Mouse (Mus musculus) MEL (cell line): ENCODE data around the gene Id1. TPM values are rescaled to one million over a fixed set of nuclear protein-coding genes. Genes with fewer than 3 reads are reported as not detected.
A peak's percentile ranks its signal among the peaks of the same experiment; 100 is the strongest.

ENCODE experiments used
- DNase-seq: peaks from one replicate; pipeline ENCODE4 v3.0.0; 2011; ENCODE audit warnings: low read depth, low spot score
- H3K27ac ChIP-seq: 2 replicates; pipeline ENCODE4 v1.5.1; 2012; ENCODE audit warnings: low read depth, mild to moderate bottlenecking, control low read depth, low read length, moderate library complexity; ENCODE audit not compliant: control insufficient read depth
- H3K27me3 ChIP-seq, 2 experiments: fragments of 150-350 bp in 1 of 2; sonication (generic) in 1 of 2; 2 replicates each; pipeline ENCODE4 v1.6.1; 2012; ENCODE audit warnings: low read length in 2 of 2, mild to moderate bottlenecking in 2 of 2, improper control_type of control experiment in 1 of 2, moderate library complexity in 1 of 2; ENCODE audit not compliant: insufficient read depth in 2 of 2, control insufficient read depth in 1 of 2
- H3K36me3 ChIP-seq, 2 experiments: 2 replicates each; pipeline ENCODE4 v1.6.1; 2012 to 2014; ENCODE audit warnings: low read length in 2 of 2, improper control_type of control experiment in 1 of 2, inconsistent platforms in 1 of 2, mild to moderate bottlenecking in 1 of 2; ENCODE audit not compliant: insufficient read depth in 2 of 2, control insufficient read depth in 1 of 2
- H3K4me1 ChIP-seq, 2 experiments: fragments of 150-350 bp in 1 of 2; sonication (generic) in 1 of 2; 2 replicates each; pipeline ENCODE4 v1.6.1; 2012; ENCODE audit warnings: low read length in 2 of 2, improper control_type of control experiment in 1 of 2, mild to moderate bottlenecking in 1 of 2; ENCODE audit not compliant: insufficient read depth in 2 of 2, control insufficient read depth in 1 of 2
- H3K4me3 ChIP-seq, 2 experiments: fragments of 150-350 bp in 1 of 2; sonication (generic) in 1 of 2; 2 replicates each; pipeline ENCODE4 v1.5.1; 2012; ENCODE audit warnings: low read depth in 2 of 2, low read length in 2 of 2, mild to moderate bottlenecking in 2 of 2, moderate library complexity in 2 of 2, control low read depth in 1 of 2, improper control_type of control experiment in 1 of 2; ENCODE audit not compliant: control insufficient read depth in 1 of 2, insufficient read depth in 1 of 2
- H3K79me2 ChIP-seq: 2 replicates; pipeline ENCODE4 v1.6.1; 2012; ENCODE audit warnings: mild to moderate bottlenecking, low read length, moderate library complexity; ENCODE audit not compliant: control insufficient read depth, poor library complexity, insufficient read depth
- H3K9ac ChIP-seq: 2 replicates; pipeline ENCODE4 v1.6.1; 2012; ENCODE audit warnings: low read depth, mild to moderate bottlenecking, control low read depth, low read length, moderate library complexity; ENCODE audit not compliant: control insufficient read depth, poor library complexity, severe bottlenecking
- H3K9me3 ChIP-seq: fragments of 150-350 bp; sonication (generic); replicated peaks from 2 replicates; pipeline ENCODE4 v1.6.1; 2012; ENCODE audit warnings: mild to moderate bottlenecking, low read length, improper control_type of control experiment, moderate library complexity; ENCODE audit not compliant: insufficient read depth
- CHD1 ChIP-seq: IDR thresholded peaks from 2 replicates; pipeline ENCODE4 v1.6.1; 2012; ENCODE audit warnings: low read depth, mild to moderate bottlenecking, inconsistent platforms, low read length, improper control_type of control experiment
- CTCF ChIP-seq, 3 experiments: IDR thresholded peaks in 2 of 3; conservative IDR thresholded peaks in 1 of 3; 2 replicates each; pipeline ENCODE4 v1.5.1; 2011 to 2012; ENCODE audit warnings: low read length in 3 of 3, low read depth in 2 of 3, mild to moderate bottlenecking in 2 of 3, improper control_type of control experiment in 1 of 3, inconsistent platforms in 1 of 3, mixed read lengths in 1 of 3, moderate library complexity in 1 of 3; ENCODE audit not compliant: control insufficient read depth in 1 of 3, insufficient read depth in 1 of 3, poor library complexity in 1 of 3, severe bottlenecking in 1 of 3
- ELF1 ChIP-seq: IDR thresholded peaks from 2 replicates; pipeline ENCODE4 v1.6.1; 2014; ENCODE audit warnings: low read depth, mild to moderate bottlenecking, inconsistent platforms, low read length, improper control_type of control experiment, moderate library complexity
- ETS1 ChIP-seq: IDR thresholded peaks from 2 replicates; pipeline ENCODE4 v1.6.1; 2012; ENCODE audit warnings: low read depth, mild to moderate bottlenecking, inconsistent platforms, low read length, improper control_type of control experiment, moderate library complexity
- GATA1 ChIP-seq: IDR thresholded peaks from 2 replicates; pipeline ENCODE4 v1.6.1; 2011; ENCODE audit warnings: low read depth, low read length, improper control_type of control experiment
- HCFC1 ChIP-seq: IDR thresholded peaks from 2 replicates; pipeline ENCODE4 v1.6.1; 2012; ENCODE audit warnings: low read depth, mild to moderate bottlenecking, inconsistent platforms, low read length, improper control_type of control experiment, moderate library complexity
- NRF1 ChIP-seq: IDR thresholded peaks from 2 replicates; pipeline ENCODE4 v1.6.1; 2014; ENCODE audit warnings: low read depth, mild to moderate bottlenecking, inconsistent platforms, low read length, improper control_type of control experiment, moderate library complexity; ENCODE audit not compliant: poor library complexity, insufficient read depth, severe bottlenecking
- POLR2A ChIP-seq, 2 experiments: IDR thresholded peaks; 2 replicates each; pipeline ENCODE4 v1.6.1; 2011 to 2012; ENCODE audit warnings: low read length in 2 of 2, mild to moderate bottlenecking in 2 of 2, control low read depth in 1 of 2, improper control_type of control experiment in 1 of 2, low read depth in 1 of 2, moderate library complexity in 1 of 2; ENCODE audit not compliant: control insufficient read depth in 1 of 2, insufficient read depth in 1 of 2, poor library complexity in 1 of 2
- POLR2AphosphoS5 ChIP-seq: IDR thresholded peaks from 2 replicates; pipeline ENCODE4 v1.6.1; 2012; ENCODE audit warnings: low read depth, borderline replicate concordance, mild to moderate bottlenecking, inconsistent platforms, low read length, moderate library complexity, mixed read lengths
- RAD21 ChIP-seq: IDR thresholded peaks from 2 replicates; pipeline ENCODE4 v1.6.1; 2011; ENCODE audit warnings: mild to moderate bottlenecking, low read depth, low read length, improper control_type of control experiment
- SIN3A ChIP-seq: IDR thresholded peaks from 2 replicates; pipeline ENCODE4 v1.6.1; 2012; ENCODE audit warnings: low read length, improper control_type of control experiment, inconsistent platforms
- SMC3 ChIP-seq: IDR thresholded peaks from 2 replicates; pipeline ENCODE4 v1.6.1; 2011; ENCODE audit warnings: low read depth, low read length, improper control_type of control experiment
- TCF12 ChIP-seq: IDR thresholded peaks from 2 replicates; pipeline ENCODE4 v1.6.1; 2014; ENCODE audit warnings: low read depth, mild to moderate bottlenecking, inconsistent platforms, low read length, improper control_type of control experiment, moderate library complexity
- UBTF ChIP-seq: IDR thresholded peaks from 2 replicates; pipeline ENCODE4 v1.6.1; 2012; ENCODE audit warnings: low read depth, mild to moderate bottlenecking, inconsistent platforms, low read length, improper control_type of control experiment, moderate library complexity, borderline replicate concordance; ENCODE audit not compliant: insufficient read depth
- ZC3H11A ChIP-seq: IDR thresholded peaks from 2 replicates; pipeline ENCODE4 v1.6.1; 2012; ENCODE audit warnings: low read depth, mild to moderate bottlenecking, inconsistent platforms, low read length, improper control_type of control experiment
- ZKSCAN1 ChIP-seq: IDR thresholded peaks from 2 replicates; pipeline ENCODE4 v1.6.1; 2012; ENCODE audit warnings: low read depth, mild to moderate bottlenecking, inconsistent platforms, low read length, improper control_type of control experiment, moderate library complexity
- ZMIZ1 ChIP-seq: IDR thresholded peaks from 2 replicates; pipeline ENCODE4 v1.6.1; 2012; ENCODE audit warnings: low read depth, mild to moderate bottlenecking, inconsistent platforms, low read length, improper control_type of control experiment, moderate library complexity
- ZNF384 ChIP-seq: IDR thresholded peaks from 2 replicates; pipeline ENCODE4 v1.6.1; 2012; ENCODE audit warnings: low read depth, mild to moderate bottlenecking, inconsistent platforms, low read length, improper control_type of control experiment
- polyA plus RNA-seq, 2 experiments: library from polyadenylated mRNA; stranded (reverse) in 1 of 2; unstranded in 1 of 2; fragments of >175 nt in 1 of 2; fragments of >200 nt in 1 of 2; gene quantifications; 2 replicates each; pipeline versions ENCODE4 v1.2.1 to v1.2.4; 2012; ENCODE audit warnings: low replicate concordance in 2 of 2, low read depth in 1 of 2; ENCODE audit not compliant: insufficient read length in 2 of 2, insufficient read depth in 1 of 2, missing spikeins in 1 of 2
- total RNA-seq: library from RNA; depleted of rRNA; stranded (reverse); fragments of 300-350 nt; gene quantifications from 2 replicates; pipeline ENCODE4 v1.2.3, GENCODE M21; 2012

Id1 gene
- total and polyA plus RNA-seq, 3 experiments: 102 to 486 TPM; not detected in 1

GRCm38 (mm10) chr2:152691564-152692217, 44.4 kb upstream of the Id1 start:
- Histone ChIP-seq H3K4me3 (no peak overlapping the region), H3K27ac (no peak overlapping the region), H3K9ac (no peak overlapping the region), H3K9me3 (no peaks in the 10 kb centered on the region), H3K27me3 (no peaks in the 10 kb centered on the region), H3K79me2 (no peaks in the 10 kb centered on the region), H3K36me3 (peaks cover 0 to 12% of the 10 kb centered on the region in 2 experiments; a peak in 1 of 4 replicates), H3K4me1 (no peaks in the 10 kb centered on the region)
- DNase-seq: no peak
- TF ChIP-seq TCF12: no peak
- TF ChIP-seq ZKSCAN1: no peak
- no peak for TF ChIP-seq CHD1
- peak in 1 of 3 experiments; percentile 17; a peak in 1 of 6 replicates for TF ChIP-seq CTCF (IDR thresholded peaks at IDR 0.05 in 2 of 3, conservative IDR thresholded peaks at IDR 0.05 in 1 of 3; ENCODE audit: control insufficient read depth in 1 of 3, insufficient read depth in 1 of 3, low read depth in 2 of 3, low read length in 3 of 3, poor library complexity in 1 of 3, severe bottlenecking in 1 of 3)
- no peak for TF ChIP-seq ETS1
- TF ChIP-seq SMC3: peak; percentile 17; the same call in 1 of the 2 replicates
- no peak for TF ChIP-seq UBTF
- no peak for TF ChIP-seq GATA1
- no peak for TF ChIP-seq HCFC1
- no peak for TF ChIP-seq ELF1
- no peak for TF ChIP-seq POLR2AphosphoS5
- TF ChIP-seq NRF1: no peak
- no peak for TF ChIP-seq ZMIZ1

- H3K4me3 ChIP-seq: no peak overlapping the region
Measured at GRCm38 (mm10) chr2:152693233-152693632, 42.8 kb upstream of the Id1 start.

More at GRCm38 (mm10) chr2:152693233-152693632, 42.8 kb upstream of the Id1 start:
- TF ChIP-seq SIN3A (peak; percentile 35; the same call in 1 of the 2 replicates), ZNF384 (no peak), SMC3 (peak; percentile 87), ETS1 (no peak), ZC3H11A (peak; percentile 73), HCFC1 (peak; percentile 71; the same call in 1 of the 2 replicates), POLR2A (IDR thresholded peaks at IDR 0.05; ENCODE audit: control insufficient read depth in 1 of 2, insufficient read depth in 1 of 2, low read depth in 1 of 2, low read length in 2 of 2, poor library complexity in 1 of 2) (peak in 1 of 2 experiments; percentile 26; a peak in 1 of 4 replicates), RAD21 (peak; percentile 57), CTCF (IDR thresholded peaks at IDR 0.05 in 2 of 3, conservative IDR thresholded peaks at IDR 0.05 in 1 of 3; ENCODE audit: control insufficient read depth in 1 of 3, insufficient read depth in 1 of 3, low read depth in 2 of 3, low read length in 3 of 3, poor library complexity in 1 of 3, severe bottlenecking in 1 of 3) (peak; percentile 83 to 89 (median 89))
- TF ChIP-seq, all 39 proteins: peak for 7
- H3K4me1 ChIP-seq: no peaks in the 10 kb centered on the region
- no peak overlapping the region for H3K27ac ChIP-seq
- H3K9ac ChIP-seq: peak overlapping the region; percentile 46; the same call in 1 of the 2 replicates
- H3K9me3 ChIP-seq: no peaks in the 10 kb centered on the region
- no peaks in the 10 kb centered on the region; the same call in 1 of the 2 replicates for H3K79me2 ChIP-seq
- H3K36me3 ChIP-seq: peaks cover 0 to 9% of the 10 kb centered on the region in 2 experiments; a peak in 2 of 4 replicates
- DNase-seq: peak; percentile 69
- H3K27me3 ChIP-seq: no peaks in the 10 kb centered on the region
